Mouse (Mus musculus) cortical plate, adult 2 months (tissue): ENCODE data around the gene Tagap. TPM values are rescaled to one million over a fixed set of nuclear protein-coding genes. Genes with fewer than 3 reads are reported as not detected.

ENCODE experiments used
- H3K27ac ChIP-seq: fragments of 200-500 bp; 2 replicates; pipeline ENCODE4 v1.5.1; 2012; ENCODE audit warnings: low read length, control low read depth, inconsistent platforms; ENCODE audit not compliant: insufficient read depth
- H3K4me1 ChIP-seq: fragments of 200-500 bp; 2 replicates; pipeline ENCODE4 v1.6.1; 2011; ENCODE audit warnings: low read length; ENCODE audit not compliant: control insufficient read depth, insufficient read depth
- H3K4me3 ChIP-seq: fragments of 200-500 bp; 2 replicates; pipeline ENCODE4 v1.5.1; 2011; ENCODE audit warnings: mild to moderate bottlenecking, low read length, control low read depth; ENCODE audit not compliant: insufficient read depth
- CTCF ChIP-seq: fragments of 200-500 bp; IDR thresholded peaks from 2 replicates; pipeline ENCODE4 v1.5.1; 2011; ENCODE audit warnings: mild to moderate bottlenecking, control low read depth, low read length; ENCODE audit not compliant: insufficient read depth; ENCODE audit errors: extremely low read depth
- POLR2A ChIP-seq: fragments of 200-500 bp; IDR thresholded peaks from 2 replicates; pipeline ENCODE4 v1.6.1; 2011; ENCODE audit warnings: mild to moderate bottlenecking, low read length, control low read depth; ENCODE audit not compliant: insufficient read depth; ENCODE audit errors: extremely low read depth
- polyA plus RNA-seq: library from polyadenylated mRNA; depleted of rRNA; stranded (reverse); fragments of >200 nt; gene quantifications from 2 replicates; pipeline ENCODE4 v1.2.3, GENCODE M21; 2012; rRNA removed

Gene Tagap
- polyA plus RNA-seq, result 0.96 and 1.0 TPM in 2 replicates

GRCm38 (mm10) chr17:7925413-7926160 is at the start of gene Tagap:
TSS of gene Tagap (plus strand) at chr17:7926000.
- no peak for TF ChIP-seq CTCF
- no peak within 1 kb of the TSS for H3K27ac ChIP-seq
- H3K4me1 ChIP-seq, result no peaks in the 10 kb centered on the region
- H3K4me3 ChIP-seq, result peak within 1 kb of the TSS; percentile 9; the same call in 1 of the 2 replicates

DNA sequence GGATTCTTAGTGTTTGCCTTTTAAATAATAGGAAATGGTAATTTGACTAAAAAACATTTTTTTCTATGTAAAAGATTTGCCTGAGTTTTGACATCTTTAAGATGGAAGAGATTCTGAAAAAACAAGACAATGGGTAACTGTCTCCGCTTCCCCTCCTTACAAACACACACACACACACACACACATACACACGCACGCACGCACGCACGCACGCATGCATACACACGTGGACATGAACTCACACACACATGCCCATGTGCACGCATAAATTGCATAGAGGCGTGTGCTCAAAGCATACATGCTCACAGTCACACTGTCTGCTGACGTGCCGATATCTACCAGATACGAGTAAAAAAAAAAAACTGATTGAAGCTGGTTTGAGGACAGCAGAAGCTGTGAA is 49.3 kb upstream of the Tagap start:
- H3K27ac ChIP-seq, result no peak overlapping the region
- H3K4me1 ChIP-seq, result peaks cover 4% of the 10 kb centered on the region
- TF ChIP-seq POLR2A, result no peak
- TF ChIP-seq CTCF, result no peak
- H3K4me3 ChIP-seq, result no peak overlapping the region

- Histone ChIP-seq H3K27ac (no peak overlapping the region), H3K4me1 (peaks cover 4% of the 10 kb centered on the region), H3K4me3 (no peak overlapping the region)
- TF ChIP-seq CTCF (no peak), POLR2A (no peak)
Observed at GRCm38 (mm10) chr17:7877191-7877764, 48.5 kb upstream of the Tagap start.

DNA sequence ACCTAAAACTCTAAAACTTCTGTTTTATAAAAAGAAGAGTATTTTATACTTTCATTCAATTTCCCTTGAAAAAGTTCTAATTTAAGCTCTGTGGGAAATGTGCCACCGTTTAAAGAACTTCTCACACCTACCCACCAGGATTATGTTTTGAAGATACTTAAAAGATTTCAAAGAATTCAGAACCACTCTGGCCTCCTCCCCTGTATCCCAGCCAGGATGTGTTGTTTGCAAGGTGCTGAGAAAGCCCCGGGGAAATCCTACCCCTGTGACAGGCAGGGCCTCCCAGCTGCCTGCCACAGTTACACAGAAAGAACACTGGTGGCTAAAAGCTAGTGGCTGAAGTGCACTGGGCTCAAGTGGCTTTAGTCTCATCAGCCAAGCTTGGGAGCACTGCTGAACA is 47.9 kb upstream of the Tagap start:
- Histone ChIP-seq H3K4me1 (peaks cover 4% of the 10 kb centered on the region), H3K4me3 (no peak overlapping the region), H3K27ac (no peak overlapping the region)
- TF ChIP-seq CTCF (no peak), POLR2A (no peak)

GRCm38 (mm10) chr17:7879529-7879928 is 46.3 kb upstream of the Tagap start:
- no peak overlapping the region for H3K4me3 ChIP-seq
- H3K27ac ChIP-seq, result no peak overlapping the region
- peaks cover 4% of the 10 kb centered on the region for H3K4me1 ChIP-seq
- TF ChIP-seq CTCF (no peak), POLR2A (no peak)

DNA sequence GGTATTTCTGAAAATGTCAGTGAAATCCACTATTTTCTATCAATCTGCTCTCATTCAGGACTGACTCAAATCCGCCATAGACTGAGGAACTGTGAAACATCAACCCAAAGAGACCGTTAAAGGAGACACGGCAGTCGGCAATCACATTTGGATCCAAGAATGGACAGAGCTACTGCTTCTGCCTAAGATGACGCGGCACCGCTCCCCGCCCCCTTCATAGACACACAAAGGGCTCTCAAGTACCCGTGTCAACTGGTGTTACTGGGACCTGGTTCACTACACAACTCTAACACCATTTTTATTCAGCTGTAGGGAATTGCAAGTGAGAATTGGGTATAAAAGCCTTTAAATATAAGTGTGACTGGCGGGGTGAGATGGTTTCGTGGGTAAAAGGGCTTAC is 42.7 kb upstream of the Tagap start:
- H3K4me1 ChIP-seq, result peaks cover 2% of the 10 kb centered on the region
- H3K27ac ChIP-seq, result no peak overlapping the region
- no peak overlapping the region for H3K4me3 ChIP-seq
- TF ChIP-seq POLR2A, result no peak
- TF ChIP-seq CTCF, result no peak

DNA sequence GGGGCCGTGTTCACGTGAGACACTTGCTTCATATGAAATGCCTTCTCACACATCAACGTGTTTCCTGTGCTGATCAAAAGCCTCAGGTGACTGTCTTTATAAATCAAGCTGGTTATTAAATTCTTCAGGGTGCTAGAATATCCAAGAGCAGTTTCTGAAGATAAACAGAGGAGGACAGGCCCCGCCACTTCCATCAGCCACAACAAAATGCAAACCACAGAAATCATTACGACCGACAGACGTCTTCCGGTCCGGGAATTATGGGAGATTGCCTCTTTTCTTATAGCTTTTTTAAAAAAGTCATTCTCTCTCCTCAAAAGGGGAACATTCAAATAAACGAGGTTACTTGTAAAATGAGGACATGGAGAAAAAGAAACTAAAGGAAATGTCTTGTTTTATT is 41.2 kb upstream of the Tagap start:
- Histone ChIP-seq H3K4me3 (no peak overlapping the region), H3K4me1 (no peaks in the 10 kb centered on the region), H3K27ac (no peak overlapping the region)
- TF ChIP-seq CTCF, result no peak

DNA sequence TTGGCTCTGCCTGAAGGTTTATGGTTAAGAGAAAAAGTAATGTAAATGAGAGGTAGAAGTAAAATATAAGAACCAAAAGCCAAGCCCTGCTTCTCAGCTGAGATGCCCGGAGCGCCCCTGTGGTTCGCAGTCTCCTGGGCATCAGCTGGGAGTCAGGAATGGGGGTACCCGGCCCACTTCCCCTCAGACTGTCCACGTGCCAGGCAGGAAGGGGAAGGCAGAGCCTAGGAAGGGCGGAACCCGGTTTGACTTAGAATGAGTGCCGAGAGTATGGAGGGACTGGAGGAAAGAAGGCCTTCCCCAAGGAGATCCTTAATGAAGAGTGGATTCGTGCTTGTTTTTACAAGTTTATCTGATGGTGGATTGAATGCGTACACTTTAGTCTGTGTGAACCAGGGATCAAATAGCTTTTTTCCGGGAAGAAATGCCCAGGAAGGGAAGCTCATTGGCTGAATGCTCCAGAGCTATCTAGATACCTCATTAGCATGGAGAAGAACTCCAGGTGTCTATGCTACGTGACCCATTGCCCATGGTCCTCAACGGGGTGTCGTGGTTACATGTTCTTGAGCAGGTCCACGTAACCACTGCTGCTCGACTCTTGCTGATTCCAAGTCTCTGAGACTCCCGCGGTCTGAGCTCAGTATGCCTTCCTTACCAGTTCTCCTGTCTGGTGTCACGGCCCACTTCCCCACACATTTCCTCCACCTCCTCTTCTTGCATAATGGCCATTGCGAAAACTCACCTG is 38.6 kb upstream of the Tagap start:
- TF ChIP-seq POLR2A, result no peak
- TF ChIP-seq CTCF, result no peak
- Histone ChIP-seq H3K27ac (no peak overlapping the region), H3K4me3 (no peak overlapping the region)

GRCm38 (mm10) chr17:7888291-7888690 is 37.5 kb upstream of the Tagap start:
- Histone ChIP-seq H3K27ac (no peak overlapping the region), H3K4me1 (no peaks in the 10 kb centered on the region), H3K4me3 (no peak overlapping the region)
- TF ChIP-seq CTCF (no peak), POLR2A (no peak)

More for the DNA sequence above, 38.6 kb upstream of the Tagap start:
- H3K4me1 ChIP-seq, result no peaks in the 10 kb centered on the region

GRCm38 (mm10) chr17:7889026-7889425 is 36.8 kb upstream of the Tagap start:
- Histone ChIP-seq H3K27ac (no peak overlapping the region), H3K4me1 (no peaks in the 10 kb centered on the region), H3K4me3 (no peak overlapping the region)
- no peak for TF ChIP-seq CTCF
- no peak for TF ChIP-seq POLR2A

DNA sequence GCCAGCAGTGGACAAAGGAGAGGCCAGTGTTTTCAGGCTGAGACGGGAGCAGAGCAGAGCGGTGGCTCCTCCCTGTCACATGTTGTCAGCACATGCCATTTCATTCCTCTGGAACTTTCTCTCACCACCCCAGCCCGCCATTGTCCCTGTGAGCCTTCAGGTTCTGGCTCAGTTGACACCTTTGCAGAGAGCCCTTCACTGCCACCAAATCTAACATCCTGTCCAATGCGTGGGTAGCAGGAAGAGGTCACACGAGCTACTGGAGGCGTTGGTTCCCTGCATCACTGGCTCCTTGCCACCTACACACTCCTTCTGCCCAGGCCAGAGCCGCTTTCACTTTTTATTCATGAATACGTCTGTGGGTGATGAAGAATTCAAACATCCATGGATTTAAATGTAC is 33.1 kb upstream of the Tagap start:
- Histone ChIP-seq H3K4me3 (no peak overlapping the region), H3K27ac (no peak overlapping the region), H3K4me1 (no peaks in the 10 kb centered on the region)
- TF ChIP-seq CTCF, result no peak
- no peak for TF ChIP-seq POLR2A
